Mouse (Mus musculus): ENCODE measurements around the gene Rhoq. TPM values are rescaled to one million over a fixed set of nuclear protein-coding genes. Genes with fewer than 3 reads are reported as not detected.
A peak's percentile ranks its signal among the peaks of the same experiment; 100 is the strongest.

The Rhoq gene
- total and polyA plus RNA-seq, 2 experiments from 2014 or later = 17.6 to 74.6 TPM

- H3K27me3 ChIP-seq (ENCODE audit: control insufficient read depth, insufficient read depth, low read length) = no peaks in the 10 kb centered on the region
- DNase-seq (ENCODE audit: low spot score) (no peak), ATAC-seq (ENCODE audit: insufficient read depth, low read depth) (no peak)
- H3K9ac ChIP-seq (replicated peaks; ENCODE audit: low read depth, low read length) = no peak overlapping the region
- H3K4me2 ChIP-seq (ENCODE audit: low read depth, low read length) = no peak overlapping the region
- 98% methylated on average over 2 of the region's 2 CpGs for WGBS
- H3K9me3 ChIP-seq (replicated peaks; ENCODE audit: control insufficient read depth, low read length) = no peaks in the 10 kb centered on the region
- H3K36me3 ChIP-seq (replicated peaks; ENCODE audit: control insufficient read depth, insufficient read depth, low read length) = peaks cover 12% of the 10 kb centered on the region; the same call in 1 of the 2 replicates
- H3K4me1 ChIP-seq (ENCODE audit: control insufficient read depth, insufficient read depth) = peaks cover 24% of the 10 kb centered on the region
- H3K4me3 ChIP-seq (ENCODE audit: low read depth, low read length) = no peak overlapping the region
- H3K27ac ChIP-seq (ENCODE audit: low read depth) = no peak overlapping the region; the same call in 1 of the 2 replicates
- no peak for TF ChIP-seq EP300 (IDR thresholded peaks at IDR 0.05; ENCODE audit: low read depth)
- TF ChIP-seq CTCF (IDR thresholded peaks at IDR 0.05; ENCODE audit: low read depth) = no peak
Measured at GRCm38 (mm10) chr17:86981701-86982100, 18.8 kb downstream of the Rhoq start.

GRCm38 (mm10) chr17:86982497-86982896, 19.6 kb downstream of the Rhoq start:
- WGBS = 38% methylated on average over 9 of the region's 9 CpGs
- DNase-seq (ENCODE audit: low spot score) = peak; percentile 43
- TF ChIP-seq CTCF (IDR thresholded peaks at IDR 0.05; ENCODE audit: low read depth) = peak; percentile 26
- TF ChIP-seq EP300 (IDR thresholded peaks at IDR 0.05; ENCODE audit: low read depth) = no peak
- peaks cover 9% of the 10 kb centered on the region; the same call in 1 of the 2 replicates for H3K36me3 ChIP-seq (replicated peaks; ENCODE audit: control insufficient read depth, insufficient read depth, low read length)
- peak overlapping the region; percentile 48; the same call in 1 of the 2 replicates for H3K27ac ChIP-seq (ENCODE audit: low read depth)
- H3K4me1 ChIP-seq (ENCODE audit: control insufficient read depth, insufficient read depth) = peaks cover 30% of the 10 kb centered on the region
- H3K4me3 ChIP-seq (ENCODE audit: low read depth, low read length) = no peak overlapping the region
- H3K9ac ChIP-seq (replicated peaks; ENCODE audit: low read depth, low read length) = no peak overlapping the region
- no peaks in the 10 kb centered on the region for H3K27me3 ChIP-seq (ENCODE audit: control insufficient read depth, insufficient read depth, low read length)
- no peaks in the 10 kb centered on the region for H3K9me3 ChIP-seq (replicated peaks; ENCODE audit: control insufficient read depth, low read length)
- H3K4me2 ChIP-seq (ENCODE audit: low read depth, low read length) = no peak overlapping the region
- ATAC-seq (ENCODE audit: insufficient read depth, low read depth) = peak; percentile 73

GRCm38 (mm10) chr17:86986449-86987138, 23.7 kb downstream of the Rhoq start:
- Histone ChIP-seq H3K9ac (replicated peaks; ENCODE audit: low read depth, low read length) (no peak overlapping the region), H3K4me3 (ENCODE audit: low read depth, low read length) (no peak overlapping the region), H3K4me1 (ENCODE audit: control insufficient read depth, insufficient read depth) (peaks cover 50% of the 10 kb centered on the region)

GRCm38 (mm10) chr17:86988161-86988560, 25.3 kb downstream of the Rhoq start:
- Histone ChIP-seq H3K27me3 (ENCODE audit: control insufficient read depth, insufficient read depth, low read length) (no peaks in the 10 kb centered on the region), H3K4me1 (ENCODE audit: control insufficient read depth, insufficient read depth) (peaks cover 40% of the 10 kb centered on the region), H3K9me3 (replicated peaks; ENCODE audit: control insufficient read depth, low read length) (no peaks in the 10 kb centered on the region), H3K4me3 (ENCODE audit: low read depth, low read length) (no peak overlapping the region), H3K36me3 (replicated peaks; ENCODE audit: control insufficient read depth, insufficient read depth, low read length) (no peaks in the 10 kb centered on the region), H3K9ac (replicated peaks; ENCODE audit: low read depth, low read length) (no peak overlapping the region), H3K4me2 (ENCODE audit: low read depth, low read length) (no peak overlapping the region), H3K27ac (ENCODE audit: low read depth) (peak overlapping the region; percentile 36; the same call in 1 of the 2 replicates)
- DNase-seq (ENCODE audit: low spot score) (peak; percentile 13), ATAC-seq (ENCODE audit: insufficient read depth, low read depth) (no peak)
- 77% methylated on average over 5 of the region's 5 CpGs for WGBS
- TF ChIP-seq EP300 (IDR thresholded peaks at IDR 0.05; ENCODE audit: low read depth) (no peak), CTCF (IDR thresholded peaks at IDR 0.05; ENCODE audit: low read depth) (no peak)

More at GRCm38 (mm10) chr17:86986449-86987138, 23.7 kb downstream of the Rhoq start:
- Histone ChIP-seq H3K27ac (ENCODE audit: low read depth) (peak overlapping the region; percentile 52), H3K27me3 (ENCODE audit: control insufficient read depth, insufficient read depth, low read length) (no peaks in the 10 kb centered on the region), H3K36me3 (replicated peaks; ENCODE audit: control insufficient read depth, insufficient read depth, low read length) (no peaks in the 10 kb centered on the region), H3K9me3 (replicated peaks; ENCODE audit: control insufficient read depth, low read length) (no peaks in the 10 kb centered on the region), H3K4me2 (ENCODE audit: low read depth, low read length) (peak overlapping the region; percentile 24; the same call in 1 of the 2 replicates)
- WGBS = 51% methylated on average over 17 of the region's 17 CpGs
- ATAC-seq (ENCODE audit: insufficient read depth, low read depth) (no peak), DNase-seq (ENCODE audit: low spot score) (no peak)
- TF ChIP-seq EP300 (IDR thresholded peaks at IDR 0.05; ENCODE audit: low read depth) (no peak), CTCF (IDR thresholded peaks at IDR 0.05; ENCODE audit: low read depth) (no peak)

- Histone ChIP-seq H3K4me2 (ENCODE audit: low read depth, low read length) (no peak overlapping the region), H3K9ac (replicated peaks; ENCODE audit: low read depth, low read length) (peak overlapping the region; percentile 25; the same call in 1 of the 2 replicates), H3K36me3 (replicated peaks; ENCODE audit: control insufficient read depth, insufficient read depth, low read length) (no peaks in the 10 kb centered on the region), H3K4me1 (ENCODE audit: control insufficient read depth, insufficient read depth) (peaks cover 40% of the 10 kb centered on the region), H3K27me3 (ENCODE audit: control insufficient read depth, insufficient read depth, low read length) (no peaks in the 10 kb centered on the region), H3K9me3 (replicated peaks; ENCODE audit: control insufficient read depth, low read length) (no peaks in the 10 kb centered on the region), H3K27ac (ENCODE audit: low read depth) (peak overlapping the region; percentile 36; the same call in 1 of the 2 replicates), H3K4me3 (ENCODE audit: low read depth, low read length) (no peak overlapping the region)
- WGBS = 28% methylated on average over 6 of the region's 6 CpGs
- TF ChIP-seq EP300 (IDR thresholded peaks at IDR 0.05; ENCODE audit: low read depth) = no peak
- TF ChIP-seq CTCF (IDR thresholded peaks at IDR 0.05; ENCODE audit: low read depth) = no peak
- ATAC-seq (ENCODE audit: insufficient read depth, low read depth) (peak; percentile 52; the same call in 1 of the 2 replicates), DNase-seq (ENCODE audit: low spot score) (peak; percentile 39)
Measured at GRCm38 (mm10) chr17:86988601-86989184, 25.8 kb downstream of the Rhoq start.

Data from heart, postnatal 0 days (tissue).